Mouse (Mus musculus): ENCODE results near the gene 4932414N04Rik. TPM values are rescaled to one million over a fixed set of nuclear protein-coding genes. Genes with fewer than 3 reads are reported as not detected.

4932414N04Rik gene
- total RNA-seq, 2 experiments from 2014 or later: not detected

Other genes starting within 250 kb of the 4932414N04Rik start
- 10 to 100 TPM; 24.1 to 24.3 TPM for gene Stk39, start 184.2 kb upstream of the 4932414N04Rik start, total RNA-seq (2021)
- not detected for gene 4933409G03Rik, start 74.1 kb upstream of the 4932414N04Rik start, total RNA-seq (2021)
- 10 to 100 TPM; 11.4 to 11.7 TPM for gene Cers6, start 205.0 kb downstream of the 4932414N04Rik start, total RNA-seq (2021)

Measured in gastrocnemius, postnatal 4 days (tissue).